Mouse (Mus musculus): Measurements from ENCODE around the gene Nelfb. TPM values are rescaled to one million over a fixed set of nuclear protein-coding genes. Genes with fewer than 3 reads are reported as not detected.

Nelfb gene
- polyA plus RNA-seq, 1 experiment from 2014 or later: 99.1 TPM

- WGBS: 33% methylated on average over 5 of the region's 5 CpGs
- Histone ChIP-seq H3K4me3 (ENCODE audit: low read depth, low read length) (0 out of 2 replicates have a peak overlapping the region, but pooled peaks have one; percentile 33), H3K36me3 (ENCODE audit: control insufficient read depth, insufficient read depth, low read length) (no peaks in the 10 kb centered on the region), H3K9ac (ENCODE audit: low read length) (no peak overlapping the region), H3K4me1 (replicated peaks; ENCODE audit: control insufficient read depth, insufficient read depth, low read length) (peaks cover 16% of the 10 kb centered on the region; the same call in 1 of the 2 replicates), H3K9me3 (ENCODE audit: control insufficient read depth, low read length) (no peaks in the 10 kb centered on the region), H3K27me3 (replicated peaks; ENCODE audit: control insufficient read depth, insufficient read depth, low read length) (peaks cover 38% of the 10 kb centered on the region), H3K4me2 (ENCODE audit: low read length) (peak overlapping the region; percentile 94), H3K27ac (ENCODE audit: low read depth) (no peak overlapping the region; the same call in 1 of the 2 replicates)
- no peak for DNase-seq (ENCODE audit: low spot score)
- no peak; the same call in 1 of the 2 replicates for ATAC-seq (replicated peaks; ENCODE audit: low FRiP score, low TSS enrichment, low read depth)
Measured at GRCm38 (mm10) chr2:25186575-25186930, 24.7 kb downstream of the Nelfb start.

- Histone ChIP-seq H3K4me3 (ENCODE audit: low read depth, low read length) (peak overlapping the region; percentile 33), H3K27me3 (replicated peaks; ENCODE audit: control insufficient read depth, insufficient read depth, low read length) (peaks cover 45% of the 10 kb centered on the region), H3K4me1 (replicated peaks; ENCODE audit: control insufficient read depth, insufficient read depth, low read length) (peaks cover 19% of the 10 kb centered on the region; the same call in 1 of the 2 replicates), H3K9me3 (ENCODE audit: control insufficient read depth, low read length) (no peaks in the 10 kb centered on the region), H3K9ac (ENCODE audit: low read length) (peak overlapping the region; percentile 48), H3K27ac (ENCODE audit: low read depth) (peak overlapping the region; percentile 54; the same call in 1 of the 2 replicates), H3K36me3 (ENCODE audit: control insufficient read depth, insufficient read depth, low read length) (no peaks in the 10 kb centered on the region), H3K4me2 (ENCODE audit: low read length) (peak overlapping the region; percentile 94)
- WGBS: under 1% methylated on average over 63 of the region's 64 CpGs
- DNase-seq (ENCODE audit: low spot score) (peak; percentile 84), ATAC-seq (replicated peaks; ENCODE audit: low FRiP score, low TSS enrichment, low read depth) (peak; percentile 61)
Measured at GRCm38 (mm10) chr2:25185625-25186574, 25.4 kb downstream of the Nelfb start.

- DNase-seq (ENCODE audit: low spot score): no peak
- H3K27me3 ChIP-seq (replicated peaks; ENCODE audit: control insufficient read depth, insufficient read depth, low read length): peaks cover 59% of the 10 kb centered on the region
- no peak overlapping the region for H3K4me3 ChIP-seq (ENCODE audit: low read depth, low read length)
Measured at GRCm38 (mm10) chr2:25184496-25184895, 26.8 kb downstream of the Nelfb start.

GRCm38 (mm10) chr2:25183336-25183735 is 28.0 kb downstream of the Nelfb start:
- DNase-seq (ENCODE audit: low spot score) (no peak), ATAC-seq (replicated peaks; ENCODE audit: low FRiP score, low TSS enrichment, low read depth) (no peak)
- Histone ChIP-seq H3K4me3 (ENCODE audit: low read depth, low read length) (no peak overlapping the region), H3K9me3 (ENCODE audit: control insufficient read depth, low read length) (no peaks in the 10 kb centered on the region), H3K27me3 (replicated peaks; ENCODE audit: control insufficient read depth, insufficient read depth, low read length) (peaks cover 70% of the 10 kb centered on the region), H3K9ac (ENCODE audit: low read length) (no peak overlapping the region), H3K4me2 (ENCODE audit: low read length) (no peak overlapping the region), H3K27ac (ENCODE audit: low read depth) (no peak overlapping the region), H3K4me1 (replicated peaks; ENCODE audit: control insufficient read depth, insufficient read depth, low read length) (peaks cover 19% of the 10 kb centered on the region; the same call in 1 of the 2 replicates), H3K36me3 (ENCODE audit: control insufficient read depth, insufficient read depth, low read length) (no peaks in the 10 kb centered on the region)
- 67% methylated on average over 2 of the region's 2 CpGs for WGBS

More at GRCm38 (mm10) chr2:25184496-25184895, 26.8 kb downstream of the Nelfb start:
- Histone ChIP-seq H3K27ac (ENCODE audit: low read depth) (no peak overlapping the region), H3K4me2 (ENCODE audit: low read length) (no peak overlapping the region), H3K9ac (ENCODE audit: low read length) (no peak overlapping the region), H3K4me1 (replicated peaks; ENCODE audit: control insufficient read depth, insufficient read depth, low read length) (peaks cover 19% of the 10 kb centered on the region; the same call in 1 of the 2 replicates), H3K9me3 (ENCODE audit: control insufficient read depth, low read length) (no peaks in the 10 kb centered on the region), H3K36me3 (ENCODE audit: control insufficient read depth, insufficient read depth, low read length) (no peaks in the 10 kb centered on the region)
- ATAC-seq (replicated peaks; ENCODE audit: low FRiP score, low TSS enrichment, low read depth): no peak
- WGBS: 95% methylated on average over 7 of the region's 7 CpGs

- WGBS: 34% methylated on average over 6 of the region's 6 CpGs
- DNase-seq (ENCODE audit: low spot score) (no peak), ATAC-seq (replicated peaks; ENCODE audit: low FRiP score, low TSS enrichment, low read depth) (no peak)
- H3K4me1 ChIP-seq (replicated peaks; ENCODE audit: control insufficient read depth, insufficient read depth, low read length): peaks cover 23% of the 10 kb centered on the region
- peak overlapping the region; percentile 74 for H3K4me2 ChIP-seq (ENCODE audit: low read length)
- H3K27me3 ChIP-seq (replicated peaks; ENCODE audit: control insufficient read depth, insufficient read depth, low read length): peaks cover 77% of the 10 kb centered on the region
- no peaks in the 10 kb centered on the region for H3K9me3 ChIP-seq (ENCODE audit: control insufficient read depth, low read length)
- H3K9ac ChIP-seq (ENCODE audit: low read length): no peak overlapping the region
- no peak overlapping the region for H3K27ac ChIP-seq (ENCODE audit: low read depth)
- peak overlapping the region; percentile 54 for H3K4me3 ChIP-seq (ENCODE audit: low read depth, low read length)
- H3K36me3 ChIP-seq (ENCODE audit: control insufficient read depth, insufficient read depth, low read length): no peaks in the 10 kb centered on the region
Measured at GRCm38 (mm10) chr2:25182664-25183063, 28.6 kb downstream of the Nelfb start.

- ATAC-seq (replicated peaks; ENCODE audit: low FRiP score, low TSS enrichment, low read depth): no peak
- peaks cover 29% of the 10 kb centered on the region for H3K4me1 ChIP-seq (replicated peaks; ENCODE audit: control insufficient read depth, insufficient read depth, low read length)
- peaks cover 80% of the 10 kb centered on the region for H3K27me3 ChIP-seq (replicated peaks; ENCODE audit: control insufficient read depth, insufficient read depth, low read length)
Measured at GRCm38 (mm10) chr2:25181891-25182397, 29.3 kb downstream of the Nelfb start.

GRCm38 (mm10) chr2:25180973-25181890 is 30.1 kb downstream of the Nelfb start:
- H3K4me2 ChIP-seq (ENCODE audit: low read length): peak overlapping the region; percentile 74
- H3K36me3 ChIP-seq (ENCODE audit: control insufficient read depth, insufficient read depth, low read length): no peaks in the 10 kb centered on the region
- peak overlapping the region; percentile 47; the same call in 1 of the 2 replicates for H3K27ac ChIP-seq (ENCODE audit: low read depth)
- H3K27me3 ChIP-seq (replicated peaks; ENCODE audit: control insufficient read depth, insufficient read depth, low read length): peaks cover 84% of the 10 kb centered on the region
- peak overlapping the region; percentile 25 for H3K9ac ChIP-seq (ENCODE audit: low read length)
- no peaks in the 10 kb centered on the region for H3K9me3 ChIP-seq (ENCODE audit: control insufficient read depth, low read length)
- DNase-seq (ENCODE audit: low spot score) (peak; percentile 82), ATAC-seq (replicated peaks; ENCODE audit: low FRiP score, low TSS enrichment, low read depth) (peak; percentile 37)
- H3K4me1 ChIP-seq (replicated peaks; ENCODE audit: control insufficient read depth, insufficient read depth, low read length): peaks cover 30% of the 10 kb centered on the region
- peak overlapping the region; percentile 54 for H3K4me3 ChIP-seq (ENCODE audit: low read depth, low read length)
- under 1% methylated on average over 97 of the region's 100 CpGs for WGBS

More at GRCm38 (mm10) chr2:25181891-25182397, 29.3 kb downstream of the Nelfb start:
- H3K9ac ChIP-seq (ENCODE audit: low read length): peak overlapping the region; percentile 25
- H3K4me3 ChIP-seq (ENCODE audit: low read depth, low read length): peak overlapping the region; percentile 54
- no peak overlapping the region for H3K27ac ChIP-seq (ENCODE audit: low read depth)
- 2% methylated on average over 17 of the region's 17 CpGs for WGBS
- peak overlapping the region; percentile 74 for H3K4me2 ChIP-seq (ENCODE audit: low read length)
- H3K36me3 ChIP-seq (ENCODE audit: control insufficient read depth, insufficient read depth, low read length): no peaks in the 10 kb centered on the region
- H3K9me3 ChIP-seq (ENCODE audit: control insufficient read depth, low read length): no peaks in the 10 kb centered on the region
- DNase-seq (ENCODE audit: low spot score): no peak

- Histone ChIP-seq H3K36me3 (ENCODE audit: control insufficient read depth, insufficient read depth, low read length) (no peaks in the 10 kb centered on the region), H3K4me1 (replicated peaks; ENCODE audit: control insufficient read depth, insufficient read depth, low read length) (peaks cover 27% of the 10 kb centered on the region), H3K4me3 (ENCODE audit: low read depth, low read length) (peak within 1 kb of the TSS; percentile 54), H3K27me3 (replicated peaks; ENCODE audit: control insufficient read depth, insufficient read depth, low read length) (peaks cover 89% of the 10 kb centered on the region), H3K9me3 (ENCODE audit: control insufficient read depth, low read length) (no peaks in the 10 kb centered on the region), H3K27ac (ENCODE audit: low read depth) (peak within 1 kb of the TSS; percentile 47; the same call in 1 of the 2 replicates), H3K9ac (ENCODE audit: low read length) (peak within 1 kb of the TSS; percentile 25), H3K4me2 (ENCODE audit: low read length) (peak within 1 kb of the TSS; percentile 74)
- ATAC-seq (replicated peaks; ENCODE audit: low FRiP score, low TSS enrichment, low read depth) (peak; percentile 86), DNase-seq (ENCODE audit: low spot score) (peak; percentile 92)
- under 1% methylated on average over 35 of the region's 35 CpGs for WGBS
Measured at GRCm38 (mm10) chr2:25180478-25180903, 30.8 kb downstream of the Nelfb start, which contains the start of gene Nrarp. Nrarp (plus strand) TSS chr2:25180758.

Data from intestine, embryonic 14.5 days (tissue).